Mouse (Mus musculus): ENCODE results near the gene Tekt3. TPM values are rescaled to one million over a fixed set of nuclear protein-coding genes. Genes with fewer than 3 reads are reported as not detected.

The Tekt3 gene
- total RNA-seq, 2 experiments from 2014 or later = not detected

Other genes with a start within 250 kb of the Tekt3 start
- 1 to 10 TPM; 5.8 to 6.6 TPM for gene Trim16, start 241.4 kb upstream of the Tekt3 start, total RNA-seq (2021)
- gene Fbxw10, start 214.6 kb upstream of the Tekt3 start, total RNA-seq (2021) = under 1 TPM; 0.72 to 0.83 TPM
- 10 to 100 TPM; 50.8 to 56.2 TPM for gene Tvp23b, start 182.2 kb upstream of the Tekt3 start, total RNA-seq (2021)
- not detected for gene Cdrt4, start 110.5 kb upstream of the Tekt3 start, total RNA-seq (2021)
- 100 to 1,000 TPM; 111 to 179 TPM for gene Pmp22, start 67.3 kb downstream of the Tekt3 start, total RNA-seq (2021)